Mouse (Mus musculus): ENCODE data around the gene C2cd5.

- TF ChIP-seq CTCF (IDR thresholded peaks at IDR 0.05; ENCODE audit: insufficient read depth, low read length) (no peak), POLR2A (IDR thresholded peaks at IDR 0.05; ENCODE audit: borderline replicate concordance, extremely low read depth, low read depth, low read length) (no peak)
Measured at GRCm38 (mm10) chr6:143073914-143074313, 26.0 kb downstream of the C2cd5 start.

All from lung, adult 2 months (tissue).